ENCODE assay signal across 26 mouse cellular contexts in genomic region chr13:106856556-106856955, GRCm38 (mm10).
A peak's percentile ranks its signal among the peaks of the same experiment; 100 is the strongest.
DNase-seq lines count a peak whose midpoint lies in the region; ATAC-seq and TF ChIP-seq lines count a peak whose summit lies in the region.
"Had no signal": no experiment of that assay in that cellular context is flagged by ENCODE, and none has a peak within 500 bp of the region (broad histone marks: within the 10 kb centered on the region; RNA-seq: fewer than 3 reads in every experiment).

No protein-coding gene starts in this region.

- ATAC-seq in midbrain, embryonic 13.5 days: no peak
- no peak for ATAC-seq in intestine, postnatal 0 days
- ATAC-seq: activated CD4-positive, CD25-positive, alpha-beta regulatory T cell, adult 4 months; CD4-positive, CD25-positive, alpha-beta regulatory T cell, adult 4 months; Patski had no signal

- no peaks in the 10 kb centered on the region for H3K27me3 ChIP-seq in midbrain, embryonic 13.5 days
- no peaks in the 10 kb centered on the region for H3K27me3 ChIP-seq in intestine, postnatal 0 days (replicated peaks; ENCODE audit: control insufficient read depth, insufficient read depth, low read length)
- no peaks in the 10 kb centered on the region for H3K27me3 ChIP-seq in heart, embryonic 10.5 days (ENCODE audit: insufficient read depth, poor library complexity, severe bottlenecking)
- H3K27me3 ChIP-seq: CH12.LX, Patski had no signal

- DNase-seq in ES-CJ7 (ENCODE audit: low read depth, low spot score) (peak; percentile 84), ES-E14 (ENCODE audit: low read depth, low spot score) (peak; percentile 65), R1 (ENCODE audit: low read depth, low spot score) (peak; percentile 92), ZHBTc4 (ENCODE audit: low read depth, low spot score) (peak; percentile 86)
- no peak for DNase-seq in thymus, postnatal 36 days
- no peak for DNase-seq in heart, embryonic 10.5 days (ENCODE audit: low spot score)
- DNase-seq: adrenal gland, adult 2 months; adrenal gland, adult 8-10 months; adrenal gland, postnatal 10 days; adrenal gland, postnatal 14 days; adrenal gland, postnatal 25 days; adrenal gland, postnatal 36 days; B cell, adult 2 months; cerebellum, adult 11 months; cerebellum, adult 11-12 months; cerebellum, adult 18-20 months; cerebellum, adult 2 months; cerebellum, adult 8-10 months; cerebellum, adult 9-10 months had no signal

- H3K27ac ChIP-seq in ES-E14 (ENCODE audit: insufficient read depth, low read depth, low read length, poor library complexity, severe bottlenecking): no peak overlapping the region; the same call in 1 of the 2 replicates
- no peak overlapping the region for H3K27ac ChIP-seq in midbrain, embryonic 13.5 days
- no peak overlapping the region for H3K27ac ChIP-seq in intestine, postnatal 0 days (ENCODE audit: low read depth, low read length)
- H3K27ac ChIP-seq in heart, embryonic 10.5 days: no peak overlapping the region

- H3K36me3 ChIP-seq in ES-E14 (ENCODE audit: control insufficient read depth, insufficient read depth, low read length, poor library complexity, severe bottlenecking): peaks cover 2% of the 10 kb centered on the region
- peaks cover 23% of the 10 kb centered on the region for H3K36me3 ChIP-seq in midbrain, embryonic 13.5 days
- no peaks in the 10 kb centered on the region for H3K36me3 ChIP-seq in intestine, postnatal 0 days (ENCODE audit: control insufficient read depth, insufficient read depth)
- H3K36me3 ChIP-seq in heart, embryonic 10.5 days: peaks cover 31% of the 10 kb centered on the region

- in situ Hi-C loops in ES-E14 (cut with MboI; ENCODE audit: low sequenced_read_pairs in 2 of 2, unreplicated experiment in 2 of 2): no loop called here

- no peak overlapping the region for H3K9ac ChIP-seq in ES-E14 (ENCODE audit: insufficient read depth, low read depth, low read length, poor library complexity, severe bottlenecking)
- no peak overlapping the region for H3K9ac ChIP-seq in midbrain, embryonic 13.5 days (replicated peaks)
- no peak overlapping the region for H3K9ac ChIP-seq in intestine, postnatal 0 days (ENCODE audit: low read depth, low read length)

- no peaks in the 10 kb centered on the region for H3K9me3 ChIP-seq in ES-E14 (ENCODE audit: control insufficient read depth, insufficient read depth, low read depth, low read length)
- no peaks in the 10 kb centered on the region for H3K9me3 ChIP-seq in midbrain, embryonic 13.5 days
- no peaks in the 10 kb centered on the region for H3K9me3 ChIP-seq in intestine, postnatal 0 days (ENCODE audit: control insufficient read depth)
- no peaks in the 10 kb centered on the region for H3K9me3 ChIP-seq in heart, embryonic 10.5 days
- H3K9me3 ChIP-seq: G1E had no signal

- peaks cover 0 to 8% of the 10 kb centered on the region in 2 experiments; a peak in 2 of 4 replicates for H3K4me1 ChIP-seq in ES-E14 (ENCODE audit: control insufficient read depth in 2 of 2, insufficient read depth in 2 of 2, low read length in 2 of 2, poor library complexity in 1 of 2)
- H3K4me1 ChIP-seq in midbrain, embryonic 13.5 days (replicated peaks): no peaks in the 10 kb centered on the region
- H3K4me1 ChIP-seq in intestine, postnatal 0 days (replicated peaks; ENCODE audit: control insufficient read depth, insufficient read depth, low read length): no peaks in the 10 kb centered on the region
- H3K4me1 ChIP-seq in heart, embryonic 10.5 days: no peaks in the 10 kb centered on the region

- 68% methylated on average over 3 of the region's 3 CpGs for WGBS in midbrain, embryonic 13.5 days
- WGBS in intestine, postnatal 0 days: 82% methylated on average over 3 of the region's 3 CpGs
- 92% methylated on average over 3 of the region's 3 CpGs for WGBS in heart, embryonic 10.5 days

- no peak for TF ChIP-seq CTCF in intestine, postnatal 0 days (IDR thresholded peaks at IDR 0.05; ENCODE audit: low read depth)

- H3K4me2 ChIP-seq in midbrain, embryonic 13.5 days (replicated peaks): no peak overlapping the region
- no peak overlapping the region for H3K4me2 ChIP-seq in intestine, postnatal 0 days (replicated peaks; ENCODE audit: low read depth)

- no peak overlapping the region for H3K4me3 ChIP-seq in ES-E14 (ENCODE audit: insufficient read depth in 1 of 2, low read depth in 1 of 2, low read length in 2 of 2, poor library complexity in 1 of 2, severe bottlenecking in 1 of 2)
- no peak overlapping the region for H3K4me3 ChIP-seq in midbrain, embryonic 13.5 days (replicated peaks)
- no peak overlapping the region for H3K4me3 ChIP-seq in intestine, postnatal 0 days (ENCODE audit: low read depth, low read length)
- H3K4me3 ChIP-seq in heart, embryonic 10.5 days: no peak overlapping the region

TF ChIP-seq in ES-E14, 5 proteins besides CTCF, POLR2A, EP300 and RAD21:
- TF ChIP-seq CHD2 (IDR thresholded peaks at IDR 0.05; ENCODE audit: low read depth, low read length) (no peak), HCFC1 (IDR thresholded peaks at IDR 0.05; ENCODE audit: borderline replicate concordance, insufficient read depth, low read length) (no peak)
TF ChIP-seq in ES-E14: peak in this region for 0.

Comparison
In these comparisons a context has a peak if more than half of its experiments do, and no peak if none do; other contexts are left out.
1. DNase-seq: peak in ES-CJ7 (single experiment), ES-E14 (single experiment), R1 (single experiment) and ZHBTc4 (single experiment); none in thymus, postnatal 36 days (0 of 2) and heart, embryonic 10.5 days (single experiment).